Mouse (Mus musculus) E14TG2a.4 (cell line): ENCODE measurements at regions not wholly inside any gene's neighbourhood (a gene's known extent, or its start where the extent isn't known, plus 50 kb on each side); places are given as distances from the start of the nearest gene placed in this dataset.
A peak's percentile ranks its signal among the peaks of the same experiment; 100 is the strongest.

ENCODE experiments used
- CTCF ChIP-seq: conservative IDR thresholded peaks from 2 replicates; pipeline ENCODE4 v1.5.1; 2014; ENCODE audit warnings: low read length
- NANOG ChIP-seq: IDR thresholded peaks from 2 replicates; pipeline ENCODE4 v1.6.1; 2014; ENCODE audit warnings: borderline replicate concordance, low read length, mixed read lengths
- POU5F1 ChIP-seq: IDR thresholded peaks from 2 replicates; pipeline ENCODE4 v1.6.1; 2014; ENCODE audit warnings: low read length, borderline replicate concordance

GRCm38 (mm10) chr1:190041096-190041706, 119.0 kb upstream of the Smyd2 start:
- peak; percentile 39 for TF ChIP-seq CTCF
- TF ChIP-seq NANOG: no peak
- TF ChIP-seq POU5F1: no peak
